Mouse (Mus musculus) ZHBTc4 (cell line): ENCODE measurements at regions not wholly inside any gene's neighbourhood (a gene's known extent, or its start where the extent isn't known, plus 50 kb on each side); places are given as distances from the start of the nearest gene placed in this dataset.
"Not testable (repeated sequence)": the region's sequence is repeated elsewhere in the genome, so short reads cannot be mapped to it uniquely, and the experiment has no call there.

ENCODE experiments used
- DNase-seq: peaks from one replicate; pipeline ENCODE4 v3.0.0-alpha.2; 2011; ENCODE audit warnings: low read depth, low spot score

DNA sequence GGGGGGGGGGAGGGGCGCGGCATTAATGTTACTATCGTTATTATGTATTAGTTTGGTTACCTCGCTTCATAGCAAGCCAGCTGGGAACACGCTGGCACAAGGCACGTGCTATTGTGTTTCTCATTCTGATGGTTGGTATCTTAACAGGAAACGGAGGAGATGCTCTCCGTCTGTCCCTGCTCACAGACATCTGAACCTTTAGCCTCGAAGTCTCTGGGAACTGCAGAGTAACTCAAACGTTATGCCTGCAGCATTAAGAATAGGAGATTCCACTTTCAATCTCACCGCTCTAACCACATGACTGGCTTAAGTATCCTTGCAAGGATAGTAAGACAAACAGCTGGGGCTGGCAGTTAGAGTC, 80.0 kb downstream of the Nfkbiz start:
- DNase-seq, result no peak

- DNase-seq, result no peak
Observed at GRCm38 (mm10) chr16:55757952-55758706, 80.6 kb downstream of the Nfkbiz start.

DNA sequence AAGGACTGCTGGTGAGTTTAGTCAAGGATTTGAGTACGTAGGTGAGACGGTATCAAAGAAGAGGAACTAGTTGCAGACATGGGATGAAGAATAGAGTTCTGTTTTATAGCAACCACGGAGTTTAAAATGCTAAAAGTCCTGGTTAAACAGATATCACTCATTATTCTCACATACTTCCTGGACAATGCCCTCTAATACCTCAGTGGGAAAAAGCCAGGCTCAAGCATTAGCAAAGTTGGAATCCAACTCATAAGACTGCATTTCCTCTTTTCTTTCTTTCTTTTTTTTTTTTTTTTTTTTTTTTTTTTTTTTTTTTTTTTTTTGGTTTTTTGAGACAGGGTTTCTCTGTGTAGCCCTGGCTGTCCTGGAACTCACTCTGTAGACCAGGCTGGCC, 81.3 kb downstream of the Nfkbiz start:
- DNase-seq, result not testable (repeated sequence)

- DNase-seq, result no peak
Observed at GRCm38 (mm10) chr16:55756764-55757421, 81.8 kb downstream of the Nfkbiz start.

DNA sequence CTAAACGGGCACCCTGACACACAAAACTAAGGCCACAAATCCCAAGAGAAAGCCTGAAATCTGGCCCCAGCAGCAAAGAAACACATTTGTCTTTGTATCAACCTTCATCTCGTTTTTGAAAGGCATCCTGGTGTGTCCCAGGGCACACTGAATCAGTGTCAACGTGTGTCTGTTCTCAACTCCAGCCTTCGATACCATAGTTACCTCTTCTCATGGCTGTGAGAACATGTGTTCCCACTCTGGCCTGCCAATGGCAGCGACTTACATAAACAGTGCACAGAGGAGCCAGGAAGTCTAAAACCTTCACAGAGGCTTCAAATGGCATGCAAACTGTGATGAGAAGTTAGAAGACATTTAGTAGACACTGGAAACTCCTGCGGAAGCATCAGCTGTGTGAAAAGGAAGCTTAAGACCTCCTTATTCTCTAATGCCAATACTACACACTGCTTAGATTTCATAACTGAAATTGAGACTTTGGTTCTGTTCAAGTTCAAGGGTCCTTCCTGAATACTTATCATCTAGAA, 83.3 kb downstream of the Nfkbiz start:
- DNase-seq, result no peak

DNA sequence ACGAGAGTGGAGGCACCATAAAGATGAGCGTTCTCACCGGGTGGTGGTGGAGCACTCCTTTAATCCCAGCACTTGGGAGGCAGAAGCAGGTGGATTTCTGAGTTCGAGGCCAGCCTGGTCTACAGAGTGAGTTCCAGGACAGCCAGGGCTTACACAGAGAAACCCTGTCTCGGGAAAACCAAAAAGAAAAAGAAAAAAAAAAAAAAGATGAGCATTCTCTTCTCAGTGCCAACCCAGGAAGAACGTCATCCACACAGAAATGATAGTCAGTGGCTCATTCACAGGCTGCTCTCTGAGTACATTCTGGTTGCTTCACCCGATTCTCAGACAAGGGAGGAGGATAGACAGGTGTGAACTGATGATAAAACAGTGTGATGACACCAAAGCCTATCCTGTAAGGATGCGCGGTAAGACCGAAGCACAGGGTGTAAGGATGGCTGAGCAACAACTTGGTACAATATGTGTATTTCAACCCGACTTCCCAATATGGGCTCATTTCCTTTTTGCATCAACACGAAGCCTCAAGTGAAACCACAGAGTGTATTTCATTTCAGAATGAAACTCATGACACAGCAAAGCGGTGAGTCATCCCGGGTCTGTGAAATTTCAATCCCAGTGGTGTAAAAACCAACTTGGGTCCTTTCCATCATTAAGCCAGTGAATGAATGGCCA, 84.5 kb downstream of the Nfkbiz start:
- no peak for DNase-seq

GRCm38 (mm10) chr16:55753380-55753779, 85.3 kb downstream of the Nfkbiz start:
- DNase-seq, result no peak

DNA sequence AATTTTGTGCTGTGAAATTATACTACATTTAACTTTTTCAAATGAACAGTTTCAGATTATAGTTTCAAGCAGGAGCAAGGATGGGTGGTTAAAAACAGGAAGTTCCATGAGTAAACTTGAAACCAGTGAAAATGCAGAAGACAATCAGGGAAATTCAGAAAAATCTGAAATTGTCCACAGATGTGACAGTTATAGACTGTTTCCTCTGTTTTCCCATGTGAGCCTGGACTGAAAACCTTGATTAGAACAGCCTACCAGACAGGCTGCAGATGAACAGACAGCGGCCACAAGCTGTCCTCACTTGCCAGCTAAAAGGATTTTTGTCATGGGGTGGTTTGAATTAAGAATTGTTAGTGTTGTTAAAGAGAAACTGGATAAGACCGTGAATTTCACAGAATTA, 91.4 kb downstream of the Nfkbiz start:
- DNase-seq, result no peak

- DNase-seq, result no peak
Observed at GRCm38 (mm10) chr16:55746159-55746558, 92.5 kb downstream of the Nfkbiz start.

DNA sequence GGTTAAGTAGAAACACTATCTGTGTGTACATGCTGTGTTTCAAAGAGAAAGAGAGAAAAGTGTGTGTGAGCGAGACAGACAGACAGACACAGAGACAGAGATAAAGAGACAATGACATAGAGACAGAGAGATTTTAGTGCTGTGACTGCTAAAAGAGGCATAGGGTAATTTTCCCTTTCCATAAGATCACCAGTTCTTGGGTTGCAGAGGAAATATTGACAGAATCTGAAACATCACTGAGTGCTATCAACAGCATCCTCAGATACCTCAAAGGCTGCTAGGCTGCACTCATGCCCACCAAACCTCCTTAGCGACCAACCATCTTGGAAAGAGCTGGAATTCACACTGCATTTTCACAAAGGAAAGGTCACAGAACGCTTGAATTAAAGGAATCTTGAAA, 93.6 kb downstream of the Nfkbiz start:
- no peak for DNase-seq

DNA sequence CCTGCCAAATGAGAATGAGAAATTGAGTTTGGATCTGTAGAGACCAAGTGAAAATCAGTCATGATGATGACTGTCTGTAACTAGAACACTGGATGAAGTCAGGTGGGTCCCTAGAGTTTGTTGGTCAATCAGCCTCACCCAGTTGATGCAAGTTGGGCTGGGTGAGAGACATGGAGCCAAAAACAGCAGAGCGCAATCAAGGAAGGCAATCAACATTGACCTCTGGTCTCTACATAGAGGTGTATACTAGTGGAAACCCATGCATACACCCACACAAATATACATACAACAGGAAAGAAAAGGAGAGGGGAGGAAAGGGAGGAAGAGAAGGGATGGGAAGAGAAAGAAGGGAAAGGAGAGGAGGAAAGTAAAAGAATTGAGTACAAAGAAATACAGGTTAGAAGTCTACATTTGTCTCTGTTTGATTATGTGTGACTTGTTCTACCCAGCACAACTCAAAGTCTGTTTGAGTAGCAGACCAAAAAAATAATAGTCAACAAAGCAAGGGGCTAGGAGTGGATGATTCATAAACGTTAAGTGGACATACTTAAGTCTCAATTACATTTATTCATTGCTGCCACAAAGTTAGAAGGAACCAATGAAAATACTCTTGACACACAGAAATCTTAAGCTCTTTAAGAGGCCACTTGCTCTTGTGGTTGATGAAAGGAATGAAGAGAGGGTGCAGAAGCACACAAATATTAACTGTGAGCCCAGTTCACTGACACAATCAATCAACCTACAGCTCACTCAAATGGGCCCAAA, 97.4 kb downstream of the Nfkbiz start:
- DNase-seq, result no peak

- no peak for DNase-seq
Observed at GRCm38 (mm10) chr16:55738741-55739140, 100.0 kb downstream of the Nfkbiz start.

DNA sequence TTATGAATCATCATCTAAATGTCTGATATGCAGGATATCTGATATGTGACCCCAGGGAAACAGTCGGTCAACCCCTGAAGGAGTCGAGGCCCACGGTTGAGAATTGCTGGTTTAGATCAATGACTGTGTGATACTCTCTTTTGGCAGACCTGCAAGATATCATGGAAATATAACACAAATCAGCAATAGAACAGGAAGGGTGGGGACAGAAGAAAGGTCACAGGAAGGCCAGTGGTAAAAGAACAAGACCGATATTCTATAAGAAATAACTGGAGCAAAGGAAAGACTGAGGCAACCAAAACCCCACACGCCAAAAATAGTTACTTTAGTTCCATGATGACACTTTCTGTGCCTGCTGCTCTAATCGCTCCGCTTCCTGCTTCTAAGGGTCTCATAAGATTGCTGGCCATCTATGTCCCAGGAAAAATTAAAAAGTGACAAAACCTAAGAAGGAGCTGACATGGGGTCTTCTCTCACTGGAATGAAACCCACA, 103.2 kb downstream of the Nfkbiz start:
- DNase-seq, result no peak

GRCm38 (mm10) chr16:55734301-55734700, 104.4 kb downstream of the Nfkbiz start:
- DNase-seq, result no peak

DNA sequence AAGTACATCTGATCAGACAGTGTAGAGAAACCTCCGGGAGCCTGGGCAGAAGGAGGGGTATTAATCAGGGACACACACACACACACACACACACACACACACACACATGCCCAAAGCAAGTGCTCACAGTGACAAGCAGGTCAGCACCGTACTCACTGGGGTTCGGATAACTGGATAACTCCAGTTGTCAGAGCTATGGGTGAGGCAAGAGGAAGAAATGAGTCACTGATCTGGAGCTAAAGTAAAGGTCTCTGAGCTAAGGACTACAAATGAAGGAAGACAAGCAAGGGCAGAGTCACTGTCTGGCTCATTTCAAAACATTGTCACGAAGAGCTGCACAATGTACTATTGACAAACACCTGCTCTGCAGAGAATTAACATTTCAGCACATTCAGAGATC, 104.9 kb downstream of the Nfkbiz start:
- no peak for DNase-seq

DNA sequence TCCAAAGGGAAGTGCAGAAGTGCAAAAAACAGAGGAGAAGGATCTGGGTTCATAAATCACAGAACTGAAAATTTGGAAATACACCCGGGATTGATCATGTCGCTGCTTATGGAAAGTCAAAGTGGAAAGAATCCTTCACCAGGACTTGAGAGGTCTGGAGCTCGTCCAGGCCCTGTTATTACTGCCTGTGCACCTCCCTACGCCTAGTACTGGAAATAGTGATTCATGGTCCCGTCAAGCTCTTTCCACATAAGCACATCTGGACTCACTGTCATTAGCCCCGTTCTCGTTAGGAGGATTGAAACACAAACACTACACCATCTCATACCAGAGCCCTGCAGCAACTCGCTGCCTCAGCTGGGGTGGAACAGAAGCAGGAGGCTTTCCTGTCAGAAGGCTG, 107.7 kb downstream of the Nfkbiz start:
- no peak for DNase-seq

DNA sequence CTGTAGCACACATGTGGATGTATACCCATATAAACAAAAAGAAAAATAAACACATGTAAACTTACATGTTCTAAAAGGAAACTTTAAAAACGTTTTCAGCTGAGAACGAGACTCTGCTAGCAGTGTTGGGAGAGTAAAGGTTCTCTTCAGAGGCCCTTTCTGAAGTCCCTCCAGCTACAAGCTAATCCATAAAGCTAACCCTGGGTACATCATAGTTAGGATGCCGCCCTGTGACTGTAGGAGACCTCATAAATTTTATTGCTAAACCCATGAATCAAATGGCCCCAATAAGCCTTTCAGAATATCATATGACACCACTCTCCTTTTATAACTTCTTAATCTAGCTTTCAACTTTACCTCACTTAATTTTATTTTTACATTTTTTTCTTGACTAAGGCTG, 112.2 kb downstream of the Nfkbiz start:
- no peak for DNase-seq

DNA sequence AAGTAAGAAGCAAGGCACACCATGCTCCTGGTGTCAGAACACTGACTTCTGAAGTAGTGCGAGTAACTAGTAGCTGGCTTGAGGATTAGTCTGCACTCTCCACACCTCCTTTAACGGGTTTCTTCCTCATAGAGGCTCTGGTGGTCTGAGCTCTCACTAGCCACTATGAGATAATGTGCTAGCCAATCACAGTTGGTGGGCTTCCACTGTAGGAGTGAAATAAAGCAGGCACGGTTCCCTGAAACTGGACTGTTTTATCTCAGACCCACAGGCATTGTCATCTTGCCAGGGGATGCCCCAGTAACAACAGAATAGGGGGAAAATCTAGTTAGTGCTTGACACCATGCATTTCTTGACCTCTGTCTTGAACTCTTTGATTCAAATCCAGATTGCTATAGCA, 118.3 kb downstream of the Nfkbiz start:
- no peak for DNase-seq

GRCm38 (mm10) chr16:55710017-55710416, 128.7 kb downstream of the Nfkbiz start:
- DNase-seq, result no peak

DNA sequence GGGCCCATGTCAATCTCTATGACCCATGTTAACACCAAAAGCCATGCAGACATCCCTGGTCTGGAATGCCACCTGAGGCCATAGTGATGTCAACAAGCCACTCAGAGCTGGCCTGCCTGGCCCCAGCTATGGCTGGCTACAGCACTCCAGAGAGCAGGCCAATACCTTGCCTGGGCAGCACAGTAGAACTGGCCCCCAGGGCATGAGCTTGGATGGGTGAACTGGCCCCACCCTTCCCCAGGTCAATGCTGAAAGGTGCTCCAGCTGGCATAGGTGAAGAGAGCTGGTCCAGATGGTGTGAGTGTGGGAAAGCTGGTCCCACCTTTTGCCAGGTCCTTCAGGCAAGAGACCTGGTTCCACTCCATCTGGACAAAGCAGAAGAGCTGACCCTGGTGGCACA, 132.2 kb downstream of the Nfkbiz start:
- no peak for DNase-seq

- DNase-seq, result no peak
Observed at GRCm38 (mm10) chr16:55698489-55698892, 140.2 kb downstream of the Nfkbiz start.

DNA sequence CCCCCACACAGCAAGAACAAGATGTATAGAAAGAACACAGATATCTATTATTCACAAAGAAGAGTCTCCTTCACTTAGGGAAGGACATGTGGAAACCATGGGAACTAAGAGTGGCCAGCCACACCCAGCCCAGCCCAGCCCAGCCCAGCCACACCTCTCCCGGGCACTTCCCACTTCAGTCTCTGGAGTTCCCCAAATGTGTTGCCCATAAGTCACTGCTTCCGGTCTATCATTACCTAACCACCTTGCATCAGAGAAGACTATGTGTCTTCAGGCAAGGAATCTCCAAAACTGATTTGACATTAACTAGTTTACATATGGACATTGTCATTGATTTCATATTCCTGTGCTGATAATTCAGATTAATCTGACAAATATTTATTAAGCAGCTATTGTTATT, 147.6 kb downstream of the Nfkbiz start:
- no peak for DNase-seq
